Mouse (Mus musculus) heart, postnatal 10 days (tissue): ENCODE measurements around the gene Ahsg. TPM values are rescaled to one million over a fixed set of nuclear protein-coding genes. Genes with fewer than 3 reads are reported as not detected.

Experiments
- DNase-seq, 2 experiments: peaks; one replicate each; pipeline ENCODE4 v3.0.0; 2021
- intact Hi-C: fragments of 180-260 bp; cut with DNase I; formaldehyde crosslinking; loops from one replicate; pipeline ENCODE4 v1.15.1; 2025
- total RNA-seq, 2 experiments: library from RNA; stranded (reverse); gene quantifications; 2 replicates each; pipeline ENCODE4 v1.2.3; 2021

Ahsg gene
- total RNA-seq, result 1 to 10 TPM; 6.5 to 9.3 TPM

DNA sequence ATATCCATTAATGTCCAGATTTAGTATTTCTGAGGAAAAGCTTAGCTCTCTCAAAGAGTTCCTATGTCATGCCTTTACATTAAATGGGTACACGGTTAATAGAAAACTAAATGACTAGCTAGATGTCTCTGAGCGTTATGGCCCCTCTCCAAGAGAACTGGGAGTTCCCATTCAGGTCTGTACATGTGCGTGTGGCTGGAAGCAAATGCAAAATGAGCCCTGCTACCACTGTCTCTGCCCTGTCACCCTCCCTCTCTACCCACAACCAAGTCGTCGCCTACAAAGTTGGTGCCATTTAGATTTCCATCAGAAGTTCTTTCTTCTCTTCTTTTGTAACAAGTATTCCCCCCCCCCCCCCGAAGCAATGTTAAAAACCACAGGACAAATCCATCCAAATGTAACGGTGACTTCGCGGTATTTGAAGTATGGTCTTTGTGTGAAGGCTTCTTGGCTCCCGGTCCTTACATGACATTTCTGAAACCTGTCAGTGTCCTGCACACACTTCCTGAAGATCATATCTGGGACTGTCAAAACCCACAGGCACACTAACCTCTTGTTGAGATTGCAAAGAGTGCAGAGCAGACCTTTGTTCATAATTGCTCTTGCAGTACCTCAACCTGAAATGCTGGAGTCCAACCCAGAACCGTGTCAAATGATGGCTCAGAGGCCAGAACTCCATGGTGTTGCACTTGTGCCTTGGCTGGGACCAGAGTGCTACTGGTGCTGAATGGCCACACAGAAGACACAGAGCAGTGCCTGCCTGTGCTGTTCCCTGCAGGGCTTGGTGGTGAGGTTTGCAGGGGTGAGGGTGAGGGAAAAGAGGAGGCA is at the start of gene Ahsg:
Ahsg (plus strand) TSS at position 595 of the 828 bp plus-strand sequence.
- DNase-seq, result no peak
- intact Hi-C loops, result no loop called here

DNA sequence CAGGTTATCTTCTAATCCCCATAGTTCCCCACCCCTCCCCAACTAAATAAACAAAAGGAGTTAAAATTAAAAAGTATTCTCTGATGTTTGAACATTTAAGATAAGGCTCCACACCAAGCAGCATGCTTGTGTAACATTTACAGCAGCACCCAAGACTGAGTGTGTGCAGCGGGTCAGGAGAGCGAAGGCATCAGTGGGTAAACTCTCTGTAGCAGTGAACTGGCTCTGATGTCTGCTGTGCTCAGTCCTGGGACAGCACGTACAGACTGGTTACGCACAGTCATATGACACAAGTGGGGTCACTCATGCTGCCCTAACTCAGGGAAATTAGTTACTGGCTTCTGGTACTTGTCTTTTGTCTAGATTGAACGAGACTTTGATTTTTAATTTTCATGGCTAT is 48.2 kb upstream of the Ahsg start:
- intact Hi-C loops, result no loop called here
- DNase-seq, result no peak

DNA sequence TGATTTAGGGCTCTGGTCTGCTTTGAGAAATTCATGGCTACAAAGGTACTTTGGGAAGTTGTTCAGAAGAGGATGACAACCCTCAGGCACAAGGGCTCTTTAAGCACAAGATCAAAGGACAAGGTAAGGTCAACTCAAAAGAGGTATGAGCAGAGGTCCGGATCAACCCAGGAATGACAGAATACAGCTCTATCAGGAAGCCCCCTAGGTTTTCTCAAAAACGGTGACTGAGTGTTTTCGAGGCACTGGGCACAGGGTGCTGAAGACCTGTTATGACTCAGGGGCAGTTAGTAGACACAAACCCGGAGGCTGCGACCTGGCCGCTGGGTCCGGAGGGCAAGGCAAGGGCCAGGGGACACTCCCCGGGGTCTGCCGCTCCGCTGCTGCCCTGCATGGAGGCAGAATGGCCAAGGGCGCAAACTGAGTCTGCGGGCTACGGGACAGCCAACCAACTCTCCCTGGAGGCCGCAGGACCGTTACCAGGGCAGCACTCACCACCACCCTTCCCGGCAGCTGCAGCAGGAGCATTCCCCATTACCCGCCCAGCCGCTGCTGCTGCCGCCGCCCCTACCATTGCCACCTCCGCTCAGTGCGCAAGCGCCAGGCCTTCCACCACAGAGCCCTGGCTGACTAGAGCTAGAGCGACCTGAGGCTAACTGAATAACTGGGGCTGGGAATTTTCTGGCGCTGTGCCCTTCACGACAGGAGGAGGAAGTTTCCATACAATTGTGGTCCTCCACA is 46.8 kb upstream of the Ahsg start:
- DNase-seq, result peak; percentile 88 to 91
- intact Hi-C loops, result no loop called here

DNA sequence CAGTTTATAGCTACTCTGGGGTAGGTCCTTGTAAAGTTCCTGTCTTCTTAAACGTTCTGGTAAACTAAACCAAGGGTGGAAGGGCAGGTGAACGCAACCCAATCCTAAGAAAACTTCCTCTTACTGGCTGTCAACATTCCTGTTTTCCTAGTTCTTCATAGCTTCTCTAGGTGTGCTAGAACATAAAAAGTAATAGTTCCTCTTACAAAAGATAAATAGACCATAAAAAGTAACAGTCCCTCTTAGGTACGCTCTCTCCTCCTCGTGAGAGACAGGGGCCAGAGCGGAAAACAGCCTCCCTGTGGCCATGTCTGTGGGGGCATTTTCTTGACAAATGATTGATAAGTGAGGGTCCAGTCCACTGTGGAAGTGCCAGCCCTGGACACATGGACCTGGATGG is 46.2 kb upstream of the Ahsg start:
- DNase-seq, result no peak
- intact Hi-C loops, result no loop called here

DNA sequence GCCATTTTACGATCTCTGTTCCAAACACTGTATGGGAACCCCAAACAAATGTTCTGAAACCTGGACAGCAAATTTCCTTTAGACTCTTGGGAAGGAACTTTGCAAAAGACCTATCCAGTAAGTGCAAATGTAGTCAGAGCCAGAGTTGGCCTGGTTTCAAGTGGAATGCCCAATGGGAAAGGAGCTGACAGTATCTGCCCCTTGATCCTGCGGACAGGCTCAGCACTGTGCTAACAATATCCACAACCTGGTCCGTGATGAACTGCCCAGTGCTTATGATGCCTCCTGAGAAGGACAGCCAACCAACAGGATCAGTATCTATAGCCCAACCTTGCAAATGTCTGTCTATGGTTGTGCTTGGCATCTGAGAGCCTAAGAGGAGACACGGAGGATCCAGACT is 45.6 kb upstream of the Ahsg start:
- intact Hi-C loops, result no loop called here
- no peak for DNase-seq

DNA sequence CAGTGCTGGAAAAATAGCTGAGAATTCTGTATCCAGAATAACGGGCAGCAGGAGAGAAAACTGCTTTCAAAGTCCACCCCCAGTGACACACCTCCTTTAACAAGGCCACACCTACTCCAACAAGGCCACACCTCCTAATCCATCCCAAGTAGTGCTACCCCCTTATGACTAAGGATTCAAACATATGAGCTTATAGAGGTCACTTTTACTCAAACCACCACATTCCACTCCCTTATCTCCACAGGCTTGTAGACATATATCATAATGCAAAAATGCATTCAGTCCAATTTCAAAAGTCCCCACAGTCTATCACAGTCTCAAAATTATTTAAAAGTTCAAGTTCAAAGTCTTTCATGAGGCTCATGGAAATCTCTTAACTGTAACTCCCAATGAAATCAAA is 43.4 kb upstream of the Ahsg start:
- DNase-seq, result no peak
- intact Hi-C loops, result no loop called here

DNA sequence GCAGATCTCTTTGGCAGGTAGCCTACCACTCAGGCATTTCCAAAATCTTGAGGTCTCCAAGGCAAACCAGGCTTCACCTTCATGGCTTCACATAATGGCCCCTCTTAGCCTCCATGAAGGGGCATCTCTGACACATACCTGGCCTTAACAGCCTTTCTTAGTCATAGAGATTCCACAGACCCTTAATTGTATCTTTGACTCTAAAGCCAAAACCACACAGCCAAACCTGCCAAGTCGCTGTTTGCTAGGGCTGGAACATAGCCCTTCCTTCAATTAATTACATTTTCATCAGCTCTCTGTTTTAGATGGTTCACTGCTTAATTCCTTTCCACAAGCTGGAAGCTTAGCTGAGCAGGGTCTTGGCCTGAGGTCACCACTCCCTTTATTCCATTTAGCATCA is 42.7 kb upstream of the Ahsg start:
- no peak for DNase-seq
- intact Hi-C loops, result no loop called here

DNA sequence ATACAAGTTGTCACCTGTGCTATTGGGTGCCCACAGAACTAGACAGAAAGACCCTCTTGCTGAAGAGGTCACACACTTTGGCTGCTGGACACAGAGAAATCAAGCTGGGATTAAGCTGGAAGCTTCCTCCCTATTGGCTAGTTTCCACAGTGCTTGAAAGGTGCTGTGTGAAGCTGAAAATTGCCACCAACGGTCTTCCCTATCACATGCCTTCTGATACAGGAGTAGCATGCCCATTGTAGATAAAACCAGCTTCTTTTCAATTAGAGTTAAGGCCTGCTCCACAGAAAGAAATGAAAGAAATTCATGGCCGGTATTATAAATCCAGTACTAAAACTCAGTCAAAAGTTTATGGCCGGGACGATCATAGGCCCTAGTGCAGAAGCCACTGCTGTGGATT is 38.4 kb upstream of the Ahsg start:
- intact Hi-C loops, result no loop called here

DNA sequence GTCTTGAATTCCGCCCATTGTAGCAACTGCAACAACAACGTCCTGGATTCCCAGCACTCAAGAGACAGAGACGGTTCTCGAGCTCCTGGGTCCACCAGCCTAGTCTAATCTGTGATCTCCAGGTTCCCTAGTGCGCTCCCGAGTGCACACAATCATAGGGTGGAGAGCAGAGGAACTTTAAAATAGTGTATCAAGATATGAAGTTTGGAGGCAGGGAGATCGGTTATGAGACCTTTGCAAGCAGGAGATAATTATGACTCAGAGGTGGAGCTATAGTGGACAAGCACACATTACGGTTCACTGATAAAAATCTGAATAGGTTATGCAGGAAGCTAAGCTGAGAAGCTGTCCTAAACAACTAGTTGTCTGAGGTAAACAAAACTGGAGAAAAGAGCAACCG is 34.3 kb upstream of the Ahsg start:
- DNase-seq, result no peak
- intact Hi-C loops, result loop anchor here (5.0 kb wide), 1 partner anchor 271 kb away; the partner anchor contains the start of gene Rfc4

More for the DNA sequence above, 38.4 kb upstream of the Ahsg start:
- no peak for DNase-seq

DNA sequence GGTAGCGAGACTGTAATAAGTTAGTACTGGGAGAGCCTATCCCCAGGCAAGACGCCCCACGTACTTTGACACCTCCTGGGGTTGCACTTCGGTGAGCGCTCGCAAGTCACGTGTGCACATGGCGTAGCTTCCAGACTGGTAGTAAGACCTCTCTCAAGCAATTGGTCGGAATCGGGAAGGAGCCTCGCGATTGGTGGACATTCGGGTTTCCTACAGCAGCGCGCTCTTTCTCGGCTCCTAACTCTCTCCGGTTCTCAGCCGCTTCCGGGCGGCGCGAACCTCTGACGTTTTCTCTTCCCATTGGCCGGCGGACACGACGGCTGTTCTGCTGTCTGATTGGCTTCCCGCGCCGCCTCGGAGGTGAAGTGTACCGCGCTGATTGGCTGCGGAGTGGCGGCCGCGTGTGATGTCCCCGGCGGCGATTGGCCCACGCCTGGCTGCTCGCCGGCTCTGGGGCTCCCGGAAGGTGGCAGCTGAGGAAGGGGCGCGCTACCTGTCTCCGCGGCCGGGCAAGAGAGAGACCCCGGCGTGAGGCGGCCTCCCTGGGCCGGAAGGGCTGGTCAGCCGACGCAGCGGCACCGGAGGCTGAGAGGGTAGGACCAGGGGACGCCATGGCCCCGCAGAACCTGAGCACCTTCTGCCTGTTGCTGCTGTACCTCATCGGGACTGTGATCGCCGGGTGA is 33.5 kb upstream of the Ahsg start, which contains the start of the genes Tbccd1 and Dnajb11:
Tbccd1 (minus strand) TSS at position 239 of the 683 bp plus-strand sequence.
Dnajb11 (plus strand) TSS at position 415 of the 683 bp plus-strand sequence.
- intact Hi-C loops, result loop anchor here (5.0 kb wide), 1 partner anchor 270 kb away; the partner anchor contains the start of gene Rfc4
- DNase-seq, result peak; percentile 99 to 100

DNA sequence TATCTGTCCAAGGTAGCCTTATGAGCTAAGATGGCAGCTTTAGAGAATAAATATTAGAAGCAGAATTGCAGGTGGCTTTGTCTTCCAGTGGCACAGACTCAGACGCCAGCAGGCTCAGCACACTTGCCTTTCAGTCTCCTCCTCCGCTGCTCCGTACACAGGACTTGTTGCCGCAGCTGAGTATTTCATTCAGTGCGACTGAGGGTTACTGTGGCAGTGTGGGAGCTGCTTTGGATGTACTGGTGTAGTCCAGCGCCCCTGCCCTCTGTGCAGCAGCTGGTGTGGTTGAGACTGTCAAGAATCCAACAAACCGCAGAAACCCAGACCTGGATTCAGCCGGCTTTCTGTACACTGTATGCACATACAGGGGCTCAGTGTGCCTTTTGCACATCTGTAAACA is 18.7 kb upstream of the Ahsg start:
- intact Hi-C loops, result no loop called here
- DNase-seq, result no peak

DNA sequence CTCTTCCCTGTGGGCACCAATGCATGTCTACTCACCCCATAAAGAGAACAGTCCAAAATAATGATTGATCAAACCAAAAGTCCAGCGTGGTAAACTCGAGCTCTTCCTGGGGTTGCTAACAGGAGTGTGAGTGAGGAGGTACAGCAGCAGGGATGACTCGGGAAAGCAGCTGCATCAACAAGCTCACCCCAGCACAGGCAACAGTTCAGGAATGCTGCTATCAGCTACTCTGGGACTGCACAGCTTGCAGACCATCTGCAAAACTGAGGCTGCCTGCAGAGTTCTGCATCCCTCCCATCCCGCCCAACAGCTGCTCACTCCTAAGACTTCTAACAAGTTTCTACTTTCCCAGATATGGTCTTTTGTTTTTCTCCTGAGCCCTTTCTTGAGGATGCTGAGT is 17.7 kb upstream of the Ahsg start:
- peak in 1 of 2 experiments; percentile 25 for DNase-seq
- intact Hi-C loops, result no loop called here

DNA sequence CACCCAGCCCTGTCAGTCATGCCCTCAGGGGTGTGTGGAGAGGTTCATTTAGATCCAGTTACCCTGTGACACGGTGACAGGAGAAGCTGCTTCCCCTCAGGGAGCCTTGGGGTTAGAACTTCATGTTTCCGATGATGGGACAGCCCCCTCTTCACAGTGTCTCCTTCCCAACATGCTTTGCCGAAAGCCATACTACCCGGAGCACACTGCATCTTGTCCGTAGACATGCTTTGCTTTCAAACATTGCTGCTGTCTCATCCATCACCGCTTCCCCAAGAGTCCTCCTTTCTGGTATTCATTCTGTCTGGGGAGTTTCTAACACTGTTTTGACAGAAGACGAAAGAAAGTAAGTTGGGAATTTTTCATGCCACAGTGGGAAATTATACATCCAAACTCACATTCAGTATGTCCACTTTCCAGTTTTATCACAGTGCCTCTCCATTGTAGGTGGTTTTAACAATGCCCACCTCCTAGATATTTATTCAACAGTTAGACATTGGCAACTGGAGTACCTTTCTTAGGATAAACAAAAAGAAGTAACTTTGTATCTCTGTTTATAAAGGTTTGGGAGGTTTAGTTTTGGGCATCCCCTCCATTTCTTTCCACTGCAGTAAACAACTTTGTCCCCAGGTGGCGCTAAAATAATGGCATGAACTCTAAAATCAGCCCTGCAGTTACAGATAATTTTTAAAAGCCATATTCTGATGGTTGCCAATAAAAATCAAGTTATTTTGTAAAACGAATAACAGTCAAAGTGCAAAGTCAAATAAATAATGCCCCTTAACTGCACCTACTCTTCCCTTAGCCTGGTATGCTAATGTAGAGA is 14.6 kb upstream of the Ahsg start:
- intact Hi-C loops, result loop anchor here (1.0 to 2.0 kb wide), 3 partner anchors 76 to 258 kb away; no protein-coding TSS in a partner anchor
- peak; percentile 37 to 63 for DNase-seq

DNA sequence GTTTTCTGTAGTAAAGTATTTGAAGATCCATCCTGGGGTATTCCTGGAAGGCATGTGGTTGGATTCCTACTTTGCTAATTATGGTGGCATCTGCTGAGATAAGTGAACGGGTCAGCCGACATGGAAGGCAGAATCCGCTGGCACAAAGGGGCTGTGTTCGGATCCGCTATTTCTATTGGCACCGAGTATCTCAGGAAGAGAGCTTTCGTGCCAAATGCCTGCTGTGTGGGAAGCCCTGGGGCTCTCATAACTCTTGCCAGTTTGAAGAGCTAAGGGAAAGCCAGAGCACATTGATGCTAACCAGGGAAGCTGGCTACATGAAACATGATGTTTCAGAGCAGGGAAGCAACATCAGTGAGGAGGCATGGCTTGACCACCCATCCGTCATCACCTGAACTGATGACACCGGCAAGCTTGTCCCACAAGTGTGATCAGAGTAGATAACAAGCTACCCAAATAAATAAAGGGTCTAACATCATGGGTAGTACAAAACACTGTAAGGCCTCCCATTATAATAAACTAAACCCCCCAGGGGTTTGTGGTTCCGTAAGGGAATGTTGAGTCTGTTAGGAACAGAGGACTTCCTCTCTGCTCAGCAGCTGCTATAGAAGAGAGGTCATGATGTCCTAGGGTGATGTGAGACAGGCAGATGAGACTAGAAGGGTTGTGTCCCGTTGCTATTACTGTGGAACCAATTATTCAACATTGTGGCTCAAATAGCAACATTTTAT is 13.3 kb upstream of the Ahsg start:
- intact Hi-C loops, result loop anchor here (1.0 to 2.0 kb wide), 3 partner anchors 75 to 257 kb away; no protein-coding TSS in a partner anchor

DNA sequence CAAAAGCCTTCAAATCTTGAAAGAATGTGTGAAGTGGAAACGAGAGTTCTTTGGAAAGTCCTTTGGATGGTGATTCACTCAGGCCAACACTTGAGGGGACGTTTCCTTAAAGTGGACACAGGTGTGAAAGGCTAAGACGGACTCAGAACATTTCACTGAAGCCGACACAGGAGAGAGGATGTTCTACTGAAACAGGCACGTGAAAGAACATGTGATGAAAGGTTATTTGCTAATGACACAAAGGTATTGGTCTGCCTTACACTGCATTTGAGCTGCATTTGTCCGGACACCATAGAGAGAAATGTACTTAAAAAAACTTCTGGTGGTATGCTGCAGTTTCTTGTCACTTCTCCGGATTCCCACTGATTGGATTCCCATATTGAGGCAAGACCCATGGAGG is 12.4 kb upstream of the Ahsg start:
- DNase-seq, result no peak
- intact Hi-C loops, result no loop called here

More for the DNA sequence above, 13.3 kb upstream of the Ahsg start:
- peak in 1 of 2 experiments; percentile 14 for DNase-seq

DNA sequence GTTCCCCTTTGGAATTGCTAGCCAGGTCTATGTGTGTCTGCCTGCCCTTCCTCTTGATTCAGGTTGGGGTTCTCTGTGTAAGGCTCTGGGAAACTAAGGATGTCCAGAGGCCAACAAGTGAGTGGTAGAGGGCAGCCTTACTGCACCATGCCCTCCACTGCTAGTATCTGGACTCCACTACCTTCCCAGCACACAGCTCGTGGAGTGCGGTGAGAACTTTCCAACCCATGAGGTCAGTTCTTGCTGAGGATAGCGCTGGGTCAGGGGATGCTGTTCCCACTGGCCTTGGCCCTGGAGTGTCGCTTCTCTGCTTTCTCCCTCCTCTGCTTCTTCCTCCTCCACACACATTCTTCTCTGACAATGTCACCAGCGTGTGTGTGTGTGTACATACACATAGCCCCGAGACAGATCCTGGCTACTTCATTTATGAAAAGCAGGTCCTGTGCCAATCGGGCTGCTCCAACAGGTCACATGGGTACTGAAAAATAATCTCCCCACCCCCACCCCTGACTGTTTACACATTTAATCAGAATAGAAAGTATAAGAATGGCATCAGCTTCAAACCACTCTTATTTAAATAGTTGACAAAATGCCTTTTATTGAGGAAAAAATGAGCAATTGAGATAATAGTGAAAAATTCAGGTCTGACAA is 11.0 kb upstream of the Ahsg start:
- DNase-seq, result no peak
- intact Hi-C loops, result no loop called here

DNA sequence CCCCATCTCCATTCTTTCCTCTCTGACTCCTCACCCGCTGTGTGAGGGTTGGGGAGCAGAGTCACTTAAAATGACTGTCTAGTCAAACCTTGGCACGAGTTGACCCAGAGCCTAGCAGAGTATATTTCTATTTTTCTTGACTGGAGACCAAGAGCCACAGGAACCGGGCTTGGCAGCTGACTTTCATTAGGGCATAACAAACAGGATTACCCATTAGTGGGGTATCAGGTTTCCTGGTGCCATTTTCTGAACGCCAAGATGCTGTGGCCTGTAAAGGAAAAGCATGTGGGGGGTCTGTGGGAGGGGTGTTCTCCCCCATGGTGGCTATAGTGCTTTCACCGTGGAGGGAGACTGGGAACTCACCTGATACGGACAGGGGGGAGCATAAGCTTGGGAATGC is 10.2 kb upstream of the Ahsg start:
- no peak for DNase-seq
- intact Hi-C loops, result no loop called here

DNA sequence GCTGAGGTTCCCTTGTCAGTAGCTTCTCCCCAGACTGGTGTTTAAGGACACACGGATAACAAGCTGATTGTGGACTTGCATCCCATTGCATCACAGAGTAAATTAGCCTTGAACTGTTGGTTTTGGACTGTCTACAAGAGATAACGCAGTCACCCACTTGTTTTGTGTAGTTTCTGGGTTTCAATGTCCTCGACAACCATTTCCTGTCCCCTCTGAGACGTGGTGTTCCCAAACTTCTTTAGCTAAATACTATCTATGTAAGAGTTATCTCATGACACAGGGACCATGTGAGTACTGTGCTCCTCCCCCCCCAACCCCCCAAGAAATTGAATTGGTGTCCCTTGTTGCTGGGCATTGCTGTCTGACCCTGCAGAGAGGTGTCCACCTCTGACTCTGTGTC is 9.6 kb upstream of the Ahsg start:
- DNase-seq, result no peak
- intact Hi-C loops, result no loop called here

DNA sequence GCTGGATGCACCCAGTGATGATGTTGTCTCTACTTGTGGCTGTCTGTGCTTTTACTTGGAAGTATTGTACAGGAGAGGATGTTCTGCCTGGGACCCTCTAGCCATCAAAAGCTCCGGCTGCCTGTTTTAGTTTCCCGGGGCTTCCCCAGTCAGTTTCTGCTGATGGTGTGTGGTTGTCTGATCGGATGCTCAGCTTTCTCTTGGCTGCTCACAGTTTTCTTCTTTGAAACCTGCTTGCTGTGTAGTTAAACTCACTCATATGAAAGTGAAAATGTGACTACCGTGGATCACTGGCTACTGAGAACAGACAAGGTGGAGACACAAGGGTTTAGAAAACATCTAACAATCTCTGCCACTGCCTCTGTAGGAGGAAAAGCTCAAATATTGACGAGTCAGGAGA is 7.6 kb upstream of the Ahsg start:
- intact Hi-C loops, result no loop called here
- no peak for DNase-seq
